Mouse (Mus musculus) frontal cortex, postnatal 10 days (tissue): ENCODE measurements around the gene Chodl.

Experiments
- DNase-seq, 2 experiments: peaks; one replicate each; pipeline ENCODE4 v3.0.0; 2022; ENCODE audit warnings: low spot score in 2 of 2, mixed read lengths in 1 of 2

The Chodl gene

GRCm38 (mm10) chr16:78930382-78931286 is at the start of gene Chodl:
TSS of gene Chodl (plus strand) at chr16:78930948.
- peak; percentile 16 to 20 for DNase-seq

GRCm38 (mm10) chr16:78922644-78923043 is 8.1 kb upstream of the Chodl start:
- DNase-seq: no peak

GRCm38 (mm10) chr16:78931287-78932025 is 708 bp downstream of the Chodl start:
- DNase-seq: no peak

- no peak for DNase-seq
These were observed 3.5 kb downstream of the Chodl start for GRCm38 (mm10) chr16:78934298-78934697.

DNA sequence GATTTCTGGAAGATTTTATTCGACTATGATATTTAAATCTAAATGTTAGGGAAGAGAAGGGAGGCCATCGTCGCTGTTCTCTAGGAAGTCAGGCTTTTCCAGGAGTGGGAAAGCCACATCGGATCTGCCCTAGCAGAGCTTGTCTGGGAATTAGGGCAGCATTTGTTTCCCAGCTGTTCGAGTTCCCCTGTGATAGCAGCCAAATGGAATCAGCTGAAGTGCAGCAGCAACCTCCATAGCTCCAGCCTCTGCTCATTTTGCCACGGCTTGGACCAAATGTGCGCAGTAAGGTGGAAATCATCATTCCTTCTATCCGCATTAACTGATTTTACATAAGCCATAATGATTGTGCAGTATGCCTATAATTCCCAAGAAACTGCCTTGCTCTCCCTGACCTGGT is 7.0 kb downstream of the Chodl start:
- no peak for DNase-seq

GRCm38 (mm10) chr16:78950359-78950758 is 19.6 kb downstream of the Chodl start:
- DNase-seq: no peak

DNA sequence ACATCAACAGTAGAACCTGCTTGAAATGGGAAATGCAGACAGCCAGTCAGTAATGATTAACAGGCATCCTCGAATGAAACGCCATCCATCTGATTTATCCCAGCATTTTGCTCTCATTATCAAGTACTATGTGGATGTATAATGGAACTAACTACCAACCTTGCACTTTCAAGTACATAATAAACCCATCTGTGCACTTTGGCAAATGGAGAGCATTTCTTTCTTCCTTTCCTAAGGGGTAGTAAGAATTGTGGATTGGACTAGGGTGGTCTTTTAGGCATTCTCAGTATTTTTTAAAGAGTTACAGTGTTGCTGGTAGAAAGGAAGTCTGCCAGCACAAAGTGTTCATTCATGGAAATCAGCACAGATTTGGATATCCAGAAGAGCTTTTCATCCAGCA is 26.7 kb downstream of the Chodl start:
- no peak for DNase-seq

DNA sequence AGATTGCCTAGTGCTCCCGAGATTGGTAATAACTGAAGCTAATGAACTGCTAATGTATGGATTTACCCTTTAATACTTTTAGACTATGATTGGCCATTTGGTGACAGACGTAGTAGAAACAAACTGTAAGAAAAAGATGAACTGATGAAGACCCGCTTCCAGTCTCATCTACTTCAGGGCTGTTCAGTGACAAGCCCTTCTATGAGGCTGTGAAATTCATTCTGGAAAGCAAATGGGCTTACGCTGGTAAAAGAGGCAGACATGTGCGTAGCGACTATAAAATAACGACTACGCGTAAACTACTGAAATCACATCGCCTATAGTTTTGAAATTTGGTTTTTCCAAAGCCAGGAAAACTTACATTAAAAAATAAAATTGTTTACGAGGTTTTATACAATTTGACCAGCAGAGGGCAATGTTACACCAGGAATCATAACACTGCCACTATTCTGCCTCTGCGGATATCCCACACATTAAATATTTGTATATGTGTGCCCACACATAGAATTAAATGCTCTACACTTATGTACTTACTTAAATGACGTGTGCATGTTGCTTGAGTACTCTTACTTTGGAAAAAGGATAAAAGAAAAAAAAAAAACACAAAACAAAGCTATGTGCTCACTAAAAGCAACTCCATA is 38.5 kb downstream of the Chodl start:
- no peak for DNase-seq

DNA sequence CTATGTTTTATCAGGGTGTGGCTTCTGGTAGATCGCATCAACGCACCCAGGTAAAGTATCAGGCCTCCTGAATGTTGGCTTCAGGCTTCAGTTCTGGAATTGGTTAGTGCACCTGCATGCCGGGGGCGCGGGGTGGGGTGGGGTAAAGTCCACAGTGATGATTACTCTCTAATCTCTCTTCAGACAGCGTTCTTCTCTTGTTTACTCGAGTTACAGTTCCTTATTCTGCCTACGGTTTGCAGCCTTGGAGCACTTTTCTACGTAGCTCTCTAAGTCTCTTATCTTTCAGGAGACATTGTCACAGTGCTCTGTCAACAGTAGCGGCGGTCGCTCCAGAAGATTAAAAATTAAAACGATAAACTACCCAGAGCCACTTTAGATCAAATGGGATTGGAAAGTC is 43.4 kb downstream of the Chodl start:
- no peak for DNase-seq

GRCm38 (mm10) chr16:78976384-78976783 is 45.6 kb downstream of the Chodl start:
- DNase-seq: no peak
